Mouse (Mus musculus): ENCODE measurements around the gene Fancg. TPM values are rescaled to one million over a fixed set of nuclear protein-coding genes. Genes with fewer than 3 reads are reported as not detected.
A peak's percentile ranks its signal among the peaks of the same experiment; 100 is the strongest.

Fancg gene
- polyA plus RNA-seq, 1 experiment from 2014 or later, result 26.8 TPM

DNA sequence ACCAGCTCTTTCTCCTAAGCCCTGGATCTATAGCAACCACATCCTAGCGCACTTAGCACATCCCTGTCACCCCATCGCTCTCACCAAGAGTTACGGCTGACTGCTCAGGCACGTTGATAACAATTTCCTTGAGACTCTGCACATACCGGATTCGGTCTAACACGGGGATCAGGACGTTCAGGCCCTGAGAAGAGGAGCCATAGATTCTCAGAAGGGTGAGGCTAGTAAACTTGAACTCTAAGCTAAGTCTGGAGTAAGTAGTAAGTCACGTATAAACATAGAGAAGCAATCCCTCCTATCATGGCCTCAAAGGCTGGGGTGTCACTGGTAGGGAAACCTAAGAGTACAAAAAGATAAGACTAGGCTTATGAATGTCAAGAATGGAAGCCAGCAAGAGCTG, 20.0 kb upstream of the Fancg start:
- WGBS, result 83% methylated on average over 9 of the region's 9 CpGs
- peak overlapping the region; percentile 94 for H3K27ac ChIP-seq
- peaks cover 22% of the 10 kb centered on the region for H3K4me1 ChIP-seq
- H3K4me3 ChIP-seq, result peak overlapping the region; percentile 79
- H3K9me3 ChIP-seq (replicated peaks), result no peaks in the 10 kb centered on the region
- H3K27me3 ChIP-seq (ENCODE audit: low read depth, poor library complexity, severe bottlenecking), result no peaks in the 10 kb centered on the region
- DNase-seq (ENCODE audit: low spot score), result no peak
- peaks cover 57% of the 10 kb centered on the region for H3K36me3 ChIP-seq

DNA sequence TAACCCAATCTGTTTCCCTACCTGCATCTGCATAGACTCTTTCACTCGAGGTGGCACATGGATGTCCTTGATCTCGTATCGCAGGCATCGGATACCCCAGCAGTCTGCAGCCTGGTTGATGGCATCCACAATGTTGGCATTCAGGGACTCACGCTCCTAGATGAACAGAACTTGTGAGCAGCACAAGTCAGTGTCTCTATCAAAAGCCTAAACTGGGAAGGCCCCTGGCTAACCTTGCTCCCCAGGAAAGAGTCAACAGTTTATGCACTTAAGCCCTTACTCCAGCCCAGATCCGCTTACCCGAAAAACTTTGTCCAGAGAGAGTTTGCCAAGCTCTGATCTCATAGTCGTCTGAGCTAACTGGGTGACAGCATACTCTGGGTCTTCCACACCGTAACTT, 19.4 kb upstream of the Fancg start:
- peaks cover 56% of the 10 kb centered on the region for H3K36me3 ChIP-seq

DNA sequence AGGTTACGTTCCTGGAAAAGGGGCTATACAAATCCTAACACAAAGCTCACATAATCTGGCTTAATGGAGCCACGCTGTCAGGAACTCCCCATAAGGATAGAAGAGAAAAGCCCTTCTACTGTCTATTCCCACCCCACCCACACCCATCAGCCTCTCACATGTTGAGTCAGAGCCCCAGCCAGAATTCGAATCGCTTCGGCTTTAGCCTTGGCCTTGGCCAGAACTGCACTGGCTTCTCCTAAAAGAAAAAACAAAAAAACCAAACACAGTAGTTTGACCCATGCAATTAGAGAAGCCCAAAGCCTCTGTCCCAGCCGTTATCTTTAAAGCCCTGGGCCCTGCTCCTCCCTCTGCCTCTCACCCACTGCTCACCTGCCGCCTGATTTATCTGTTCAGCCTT, 18.8 kb upstream of the Fancg start:
- H3K36me3 ChIP-seq, result peaks cover 55% of the 10 kb centered on the region
- peaks cover 32% of the 10 kb centered on the region for H3K4me1 ChIP-seq
- DNase-seq (ENCODE audit: low spot score), result no peak
- no peaks in the 10 kb centered on the region for H3K27me3 ChIP-seq (ENCODE audit: low read depth, poor library complexity, severe bottlenecking)
- 94% methylated on average over 7 of the region's 7 CpGs for WGBS
- no peak overlapping the region for H3K4me3 ChIP-seq
- H3K9me3 ChIP-seq (replicated peaks), result no peaks in the 10 kb centered on the region
- no peak overlapping the region for H3K27ac ChIP-seq

More for the DNA sequence above, 19.4 kb upstream of the Fancg start:
- no peaks in the 10 kb centered on the region for H3K27me3 ChIP-seq (ENCODE audit: low read depth, poor library complexity, severe bottlenecking)
- H3K27ac ChIP-seq, result no peak overlapping the region
- H3K4me3 ChIP-seq, result peak overlapping the region; percentile 79; the same call in 1 of the 2 replicates
- H3K4me1 ChIP-seq, result peaks cover 26% of the 10 kb centered on the region
- no peak for DNase-seq (ENCODE audit: low spot score)
- 95% methylated on average over 9 of the region's 9 CpGs for WGBS
- H3K9me3 ChIP-seq (replicated peaks), result no peaks in the 10 kb centered on the region

DNA sequence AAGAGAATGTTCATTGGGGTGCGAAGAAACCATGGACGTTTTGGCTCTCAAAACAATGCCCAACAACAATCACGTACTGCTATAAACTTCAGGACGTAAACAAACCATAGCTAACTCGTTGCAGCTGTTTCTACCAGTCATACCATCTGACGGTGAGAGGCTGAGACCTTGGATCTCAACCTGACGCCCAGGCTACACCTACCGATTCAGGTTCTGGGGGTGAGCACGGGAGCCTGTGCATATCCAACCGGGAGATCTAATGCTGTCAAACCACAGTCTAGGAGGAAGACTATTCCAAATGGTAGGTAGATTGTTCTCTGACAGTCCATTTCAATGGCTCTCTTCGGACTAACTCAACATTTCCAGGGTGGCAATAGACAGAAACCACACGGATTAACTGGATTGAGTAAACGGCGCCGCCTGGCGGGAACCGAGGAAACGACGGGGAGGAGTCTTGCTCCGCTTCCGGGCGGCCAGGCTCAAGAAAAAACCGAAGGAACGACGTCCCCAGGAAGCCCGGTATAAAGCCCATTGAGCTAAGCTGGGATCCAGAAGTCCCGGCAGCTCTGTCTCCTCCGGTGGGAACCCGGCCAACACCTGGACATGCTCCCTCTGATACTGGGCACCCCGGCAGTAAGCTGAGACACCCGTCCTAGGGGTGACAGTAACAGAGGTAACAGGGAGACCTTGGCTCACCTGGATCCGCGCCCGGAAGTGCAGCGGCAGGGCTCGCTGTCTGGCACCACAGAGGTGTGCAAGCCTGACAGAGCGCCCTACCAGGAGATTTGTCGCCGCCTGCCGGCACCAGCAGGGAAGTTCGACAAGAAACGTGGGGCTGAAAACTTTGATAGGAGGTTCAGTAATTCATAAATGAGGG, 15.0 kb upstream of the Fancg start, which contains the start of gene Pigo:
Gene Pigo, minus strand, starts transcription at position 736 of the 877 bp plus-strand sequence.
- H3K27ac ChIP-seq, result peak within 1 kb of the TSS; percentile 78
- no peaks in the 10 kb centered on the region for H3K27me3 ChIP-seq (ENCODE audit: low read depth, poor library complexity, severe bottlenecking)
- WGBS, result 8% methylated on average over 42 of the region's 42 CpGs
- H3K9me3 ChIP-seq (replicated peaks), result no peaks in the 10 kb centered on the region
- H3K36me3 ChIP-seq, result peaks cover 82% of the 10 kb centered on the region
- peak; percentile 93 for DNase-seq (ENCODE audit: low spot score)
- H3K4me1 ChIP-seq, result peaks cover 20% of the 10 kb centered on the region
- H3K4me3 ChIP-seq, result peak within 1 kb of the TSS; percentile 59

DNA sequence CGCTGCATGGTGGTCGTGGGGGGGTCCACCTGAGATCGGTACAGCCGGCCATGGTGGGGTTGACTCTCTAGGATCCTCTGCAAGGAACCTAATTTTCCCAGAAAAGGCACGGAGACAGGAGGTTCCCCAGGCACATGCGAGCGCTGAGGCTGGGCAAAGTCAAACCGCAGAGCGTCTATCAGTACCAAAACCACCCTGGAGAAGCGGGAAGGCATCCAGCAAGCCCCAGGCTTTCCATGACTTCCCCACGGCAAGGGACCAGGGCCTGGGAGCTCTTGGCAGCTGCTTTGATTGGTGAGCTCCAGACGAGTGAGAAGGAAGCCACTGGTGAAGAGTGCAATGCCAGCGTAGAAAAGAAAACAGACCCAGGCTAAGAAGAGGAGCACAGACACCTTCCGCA, 14.4 kb upstream of the Fancg start:
- peak overlapping the region; percentile 59 for H3K4me3 ChIP-seq
- 85% methylated on average over 14 of the region's 14 CpGs for WGBS
- H3K9me3 ChIP-seq (replicated peaks), result no peaks in the 10 kb centered on the region
- peaks cover 83% of the 10 kb centered on the region for H3K36me3 ChIP-seq
- no peaks in the 10 kb centered on the region for H3K27me3 ChIP-seq (ENCODE audit: low read depth, poor library complexity, severe bottlenecking)
- H3K4me1 ChIP-seq, result peaks cover 13% of the 10 kb centered on the region
- H3K27ac ChIP-seq, result peak overlapping the region; percentile 78
- DNase-seq (ENCODE audit: low spot score), result no peak

DNA sequence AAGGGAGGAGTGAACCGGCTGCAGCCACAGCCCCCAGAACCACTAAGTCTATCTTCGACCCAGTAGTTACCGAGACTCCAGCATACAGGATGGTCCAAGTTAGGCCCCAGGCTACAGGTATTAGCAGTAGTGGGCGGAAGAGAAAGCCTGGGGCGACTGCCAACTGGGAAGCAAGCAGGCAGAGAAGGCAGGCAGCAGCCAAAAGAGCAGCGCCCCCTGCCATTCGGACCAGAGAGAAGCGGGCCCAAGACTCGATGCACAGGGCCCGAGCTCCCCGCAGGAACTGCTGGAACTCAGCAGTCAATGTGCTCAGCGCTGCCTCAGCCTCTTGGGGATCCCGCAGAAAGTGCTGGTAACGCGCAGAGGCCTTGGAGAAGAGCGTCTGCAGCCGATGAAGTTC, 11.0 kb upstream of the Fancg start:
- 76% methylated on average over 17 of the region's 17 CpGs for WGBS
- no peak overlapping the region for H3K27ac ChIP-seq
- H3K27me3 ChIP-seq (ENCODE audit: low read depth, poor library complexity, severe bottlenecking), result no peaks in the 10 kb centered on the region
- no peak for DNase-seq (ENCODE audit: low spot score)
- peaks cover 82% of the 10 kb centered on the region for H3K36me3 ChIP-seq
- no peaks in the 10 kb centered on the region for H3K9me3 ChIP-seq (replicated peaks)
- H3K4me1 ChIP-seq, result peaks cover 10% of the 10 kb centered on the region
- H3K4me3 ChIP-seq, result no peak overlapping the region

DNA sequence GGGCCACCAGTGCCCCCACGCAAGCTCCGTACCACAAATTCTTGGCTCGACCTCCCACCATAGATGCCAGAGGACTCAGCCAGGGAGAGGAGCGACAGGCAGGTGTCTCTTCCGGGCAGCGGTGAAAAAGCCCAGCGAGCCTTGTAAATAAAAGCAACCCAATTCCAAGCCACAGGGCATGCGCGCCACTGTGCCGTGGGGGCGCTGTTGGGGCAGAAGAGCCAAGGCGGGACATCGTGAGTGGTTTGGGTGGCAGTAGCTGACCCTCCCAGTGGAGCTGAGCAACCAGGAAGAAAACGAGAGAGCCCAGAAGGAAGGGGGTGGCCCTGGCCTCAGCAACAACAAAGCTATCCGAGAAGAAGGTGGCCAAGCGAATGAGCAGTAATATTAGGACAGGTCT, 10.6 kb upstream of the Fancg start:
- Histone ChIP-seq H3K27ac (no peak overlapping the region), H3K27me3 (ENCODE audit: low read depth, poor library complexity, severe bottlenecking) (no peaks in the 10 kb centered on the region), H3K4me3 (no peak overlapping the region), H3K4me1 (peaks cover 10% of the 10 kb centered on the region), H3K36me3 (peaks cover 82% of the 10 kb centered on the region), H3K9me3 (replicated peaks) (no peaks in the 10 kb centered on the region)
- WGBS, result 84% methylated on average over 16 of the region's 16 CpGs
- DNase-seq (ENCODE audit: low spot score), result no peak

DNA sequence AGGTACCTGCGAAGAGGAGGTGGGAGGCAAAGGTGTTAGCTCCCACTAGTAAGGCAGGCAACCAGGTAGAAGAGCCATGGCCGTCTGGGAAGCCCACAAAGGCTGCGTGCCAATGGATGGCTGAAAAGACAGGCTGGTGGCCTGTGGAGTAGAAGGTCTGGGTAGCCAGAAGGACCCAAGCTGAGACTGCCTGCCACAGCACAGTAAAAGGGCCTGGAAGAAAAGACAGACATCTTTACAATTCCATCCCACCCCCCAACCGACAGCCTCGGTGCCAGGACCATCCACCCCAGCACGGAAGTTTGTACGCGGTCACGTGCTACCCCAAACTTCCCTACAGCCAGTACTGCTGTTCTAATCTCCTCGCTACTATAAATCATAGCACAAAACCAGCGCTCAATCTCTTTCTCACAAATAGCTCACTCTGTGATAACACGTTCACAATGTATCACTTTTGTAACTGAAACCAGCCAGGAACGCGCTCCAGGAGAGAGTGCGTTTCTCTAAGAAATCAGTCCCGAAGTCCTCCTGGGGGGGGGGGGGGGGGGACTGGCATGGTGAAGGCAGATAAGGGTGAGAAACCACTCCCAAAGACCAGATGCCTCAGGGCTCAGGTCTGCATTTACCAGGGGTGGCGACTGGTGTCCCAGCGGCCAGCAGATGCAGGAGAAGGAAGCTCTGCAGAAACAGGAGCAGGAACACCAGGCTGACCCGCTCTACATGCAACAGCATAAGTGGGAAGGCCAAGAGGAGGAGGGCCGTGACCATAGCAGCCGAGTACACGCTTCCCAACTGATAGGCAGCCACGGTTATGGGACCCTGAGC, 9.5 kb upstream of the Fancg start:
- no peak overlapping the region for H3K4me3 ChIP-seq
- H3K9me3 ChIP-seq (replicated peaks), result no peaks in the 10 kb centered on the region
- H3K36me3 ChIP-seq, result peaks cover 82% of the 10 kb centered on the region
- no peak overlapping the region for H3K27ac ChIP-seq
- no peaks in the 10 kb centered on the region for H3K27me3 ChIP-seq (ENCODE audit: low read depth, poor library complexity, severe bottlenecking)
- no peak for DNase-seq (ENCODE audit: low spot score)
- H3K4me1 ChIP-seq, result peaks cover 6% of the 10 kb centered on the region
- 94% methylated on average over 23 of the region's 23 CpGs for WGBS

DNA sequence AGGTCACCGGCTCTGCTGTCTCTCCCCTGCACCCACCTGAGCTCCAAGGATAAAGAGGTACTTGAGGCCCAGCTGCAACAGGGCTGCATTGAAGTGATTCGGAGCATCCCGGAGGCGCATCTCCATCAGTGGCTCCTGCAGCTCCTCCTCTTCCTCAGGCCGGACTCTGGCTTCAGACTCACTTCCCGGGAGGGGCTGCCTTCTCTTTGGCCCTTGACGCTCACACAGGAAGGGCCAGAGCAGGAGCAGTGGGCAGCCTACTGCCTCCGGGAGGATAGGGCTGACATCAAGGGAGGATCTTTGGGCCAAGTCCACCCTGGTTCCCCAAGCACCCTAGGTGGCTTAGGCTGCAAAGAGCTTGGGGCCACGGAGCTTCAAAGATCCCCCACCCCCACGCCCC, 8.9 kb upstream of the Fancg start:
- DNase-seq (ENCODE audit: low spot score), result no peak
- no peaks in the 10 kb centered on the region for H3K4me1 ChIP-seq
- no peak overlapping the region for H3K27ac ChIP-seq
- no peaks in the 10 kb centered on the region for H3K9me3 ChIP-seq (replicated peaks)
- no peaks in the 10 kb centered on the region for H3K27me3 ChIP-seq (ENCODE audit: low read depth, poor library complexity, severe bottlenecking)
- WGBS, result 91% methylated on average over 10 of the region's 10 CpGs
- no peak overlapping the region for H3K4me3 ChIP-seq
- H3K36me3 ChIP-seq, result peaks cover 77% of the 10 kb centered on the region

DNA sequence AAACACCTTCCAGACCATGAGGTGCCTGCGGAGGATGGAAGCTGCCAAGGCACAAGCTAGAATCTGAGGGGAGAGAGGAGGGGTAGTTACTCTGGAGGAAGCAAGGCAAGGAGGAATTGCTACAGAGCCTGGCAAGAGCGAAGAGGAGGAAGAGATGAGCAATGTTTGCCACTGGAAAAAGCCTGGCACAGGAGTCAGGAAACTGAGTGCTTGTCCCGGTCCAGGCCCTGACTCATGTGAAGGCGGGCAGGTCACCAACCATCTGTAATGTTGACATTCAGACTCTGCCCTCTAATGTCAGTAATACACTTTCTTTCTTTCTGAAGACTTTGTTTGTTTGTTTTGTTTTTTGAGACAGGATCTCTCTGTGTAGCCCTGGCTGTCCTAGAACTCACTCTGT, 7.8 kb upstream of the Fancg start:
- Histone ChIP-seq H3K4me1 (no peaks in the 10 kb centered on the region), H3K36me3 (peaks cover 67% of the 10 kb centered on the region), H3K27ac (no peak overlapping the region), H3K4me3 (no peak overlapping the region), H3K9me3 (replicated peaks) (no peaks in the 10 kb centered on the region), H3K27me3 (ENCODE audit: low read depth, poor library complexity, severe bottlenecking) (no peaks in the 10 kb centered on the region)
- WGBS, result 98% methylated on average over 4 of the region's 4 CpGs
- DNase-seq (ENCODE audit: low spot score), result no peak

DNA sequence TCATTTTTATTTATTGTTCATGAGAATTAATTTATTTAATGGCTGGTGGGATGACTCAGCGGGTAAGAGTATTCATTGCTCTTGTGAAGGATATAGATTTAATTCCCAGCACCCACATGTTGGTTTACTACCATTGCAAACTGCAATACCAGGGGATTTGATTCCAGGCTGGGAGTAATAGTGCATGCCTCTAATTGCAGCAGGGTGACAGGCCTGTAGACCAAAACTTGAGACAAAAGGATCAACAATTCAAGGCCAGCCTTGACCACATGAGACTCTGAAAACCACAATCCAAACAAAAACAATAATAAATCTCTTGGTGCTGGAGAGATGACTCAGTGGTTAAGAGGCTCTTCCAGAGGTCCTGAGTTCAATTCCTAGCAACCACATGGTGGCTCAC, 1.8 kb upstream of the Fancg start:
- Histone ChIP-seq H3K9me3 (replicated peaks) (no peaks in the 10 kb centered on the region), H3K27ac (no peak overlapping the region), H3K36me3 (peaks cover 6% of the 10 kb centered on the region), H3K27me3 (ENCODE audit: low read depth, poor library complexity, severe bottlenecking) (no peaks in the 10 kb centered on the region), H3K4me3 (no peak overlapping the region), H3K4me1 (peaks cover 14% of the 10 kb centered on the region)
- 94% methylated on average over 1 of the region's 1 CpGs for WGBS
- DNase-seq (ENCODE audit: low spot score), result no peak

DNA sequence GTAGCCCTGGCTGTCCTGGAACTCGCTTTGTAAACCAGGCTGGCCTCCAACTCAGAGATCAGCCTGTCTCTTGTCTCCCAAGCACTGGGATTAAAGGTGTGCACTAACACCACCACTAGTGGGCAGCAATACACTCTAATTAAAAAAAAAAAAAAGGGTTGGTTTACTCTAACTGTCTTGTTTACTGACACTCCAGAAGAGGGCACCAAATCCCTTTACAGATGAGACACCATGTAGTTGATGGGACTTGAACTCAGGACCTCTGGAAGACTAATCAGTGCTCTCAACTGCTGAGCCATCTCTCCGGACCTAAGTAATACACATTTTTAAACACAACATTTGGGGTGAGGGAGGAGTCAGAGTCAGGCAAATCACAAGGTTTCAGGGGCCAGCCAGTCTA, 4.5 kb downstream of the Fancg start:
- peaks cover 15% of the 10 kb centered on the region for H3K4me1 ChIP-seq
- H3K27me3 ChIP-seq (ENCODE audit: low read depth, poor library complexity, severe bottlenecking), result no peaks in the 10 kb centered on the region
- H3K4me3 ChIP-seq, result no peak overlapping the region
- DNase-seq (ENCODE audit: low spot score), result no peak
- 57% methylated on average over 2 of the region's 2 CpGs for WGBS
- H3K36me3 ChIP-seq, result peaks cover 35% of the 10 kb centered on the region
- H3K27ac ChIP-seq, result no peak overlapping the region
- no peaks in the 10 kb centered on the region for H3K9me3 ChIP-seq (replicated peaks)

DNA sequence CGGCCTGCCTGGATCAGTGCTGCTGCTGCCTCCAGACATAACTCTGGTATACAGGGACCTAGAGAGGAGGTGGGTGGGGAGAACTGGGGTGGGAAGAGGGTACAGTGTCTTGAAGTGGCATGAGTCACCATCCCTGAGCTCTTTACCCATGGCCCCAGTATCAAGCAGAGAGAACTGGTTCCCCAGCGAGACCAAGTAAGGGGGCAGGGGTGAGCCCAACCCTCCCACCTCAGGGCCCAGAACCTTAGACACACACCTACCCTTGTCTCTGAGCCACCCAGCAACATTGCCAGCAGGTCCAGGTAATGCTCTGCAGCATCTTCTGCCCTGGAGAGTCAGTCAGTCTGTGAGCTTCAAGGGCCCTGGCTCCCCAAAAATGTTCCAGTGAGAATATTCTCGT, 5.4 kb downstream of the Fancg start:
- Histone ChIP-seq H3K36me3 (peaks cover 35% of the 10 kb centered on the region), H3K27me3 (ENCODE audit: low read depth, poor library complexity, severe bottlenecking) (no peaks in the 10 kb centered on the region), H3K9me3 (replicated peaks) (no peaks in the 10 kb centered on the region), H3K27ac (no peak overlapping the region), H3K4me3 (no peak overlapping the region), H3K4me1 (peaks cover 16% of the 10 kb centered on the region)
- 92% methylated on average over 3 of the region's 3 CpGs for WGBS
- no peak for DNase-seq (ENCODE audit: low spot score)
